Mouse (Mus musculus): ENCODE data around the gene Trmt44.

- no peak for TF ChIP-seq USF1 (IDR thresholded peaks at IDR 0.05; ENCODE audit: low read depth)
- TF ChIP-seq POLR2A (IDR thresholded peaks at IDR 0.05; ENCODE audit: insufficient read length, low read depth): no peak
- TF ChIP-seq MAX (IDR thresholded peaks at IDR 0.05; ENCODE audit: low read depth): no peak
- TF ChIP-seq REST (IDR thresholded peaks at IDR 0.05; ENCODE audit: insufficient read depth, insufficient read length): no peak
- TF ChIP-seq E2F4 (IDR thresholded peaks at IDR 0.05; ENCODE audit: insufficient read depth): no peak
- no peak for TF ChIP-seq MYOD1 (IDR thresholded peaks at IDR 0.05; ENCODE audit: control insufficient read depth in 1 of 3, insufficient read length in 2 of 3, low read depth in 2 of 3)
- no peak for TF ChIP-seq POLR2AphosphoS2 (IDR thresholded peaks at IDR 0.05; ENCODE audit: insufficient read length, low read depth)
- no peak for TF ChIP-seq SRF (IDR thresholded peaks at IDR 0.05; ENCODE audit: control insufficient read depth, insufficient read length, low read depth)
- no peak for TF ChIP-seq MYOG (IDR thresholded peaks at IDR 0.05; ENCODE audit: control insufficient read depth in 1 of 3, insufficient read depth in 1 of 3, insufficient read length in 2 of 3, low read depth in 2 of 3)
- no peak for TF ChIP-seq CEBPB (IDR thresholded peaks at IDR 0.05; ENCODE audit: insufficient read depth, poor library complexity, severe bottlenecking)
These were observed 35.5 kb upstream of the Trmt44 start for GRCm38 (mm10) chr5:35610381-35610780.
